Mouse (Mus musculus): ENCODE data around the gene Rufy3. TPM values are rescaled to one million over a fixed set of nuclear protein-coding genes. Genes with fewer than 3 reads are reported as not detected.

Rufy3 gene
- polyA plus RNA-seq, 1 experiment from 2014 or later = 20.9 TPM

GRCm38 (mm10) chr5:88584061-88584460 is 19.2 kb downstream of the Rufy3 start:
- peaks cover 16% of the 10 kb centered on the region for H3K4me1 ChIP-seq (replicated peaks)
- 64% methylated on average over 9 of the region's 9 CpGs for WGBS

GRCm38 (mm10) chr5:88586407-88587174 is 21.8 kb downstream of the Rufy3 start:
- peak overlapping the region; percentile 55; the same call in 1 of the 2 replicates for H3K27ac ChIP-seq
- H3K4me3 ChIP-seq (replicated peaks) = no peak overlapping the region
- peaks cover 16% of the 10 kb centered on the region for H3K4me1 ChIP-seq (replicated peaks)
- no peaks in the 10 kb centered on the region for H3K36me3 ChIP-seq
- no peak overlapping the region for H3K9ac ChIP-seq
- no peaks in the 10 kb centered on the region for H3K27me3 ChIP-seq (replicated peaks)
- WGBS = 69% methylated on average over 7 of the region's 7 CpGs
- H3K4me2 ChIP-seq (replicated peaks) = no peak overlapping the region
- no peaks in the 10 kb centered on the region for H3K9me3 ChIP-seq
- peak; percentile 21; the same call in 1 of the 2 replicates for ATAC-seq

More at GRCm38 (mm10) chr5:88584061-88584460, 19.2 kb downstream of the Rufy3 start:
- H3K36me3 ChIP-seq = no peaks in the 10 kb centered on the region
- 0 out of 2 replicates have a peak overlapping the region, but pooled peaks have one; percentile 14 for H3K4me2 ChIP-seq (replicated peaks)
- no peak for ATAC-seq
- H3K27me3 ChIP-seq (replicated peaks) = no peaks in the 10 kb centered on the region
- H3K4me3 ChIP-seq (replicated peaks) = no peak overlapping the region; the same call in 1 of the 2 replicates
- H3K9ac ChIP-seq = no peak overlapping the region
- H3K9me3 ChIP-seq = no peaks in the 10 kb centered on the region
- no peak overlapping the region for H3K27ac ChIP-seq

GRCm38 (mm10) chr5:88587211-88587934 is 22.5 kb downstream of the Rufy3 start:
- no peaks in the 10 kb centered on the region for H3K27me3 ChIP-seq (replicated peaks)
- no peak overlapping the region for H3K9ac ChIP-seq

GRCm38 (mm10) chr5:88588481-88588880 is 23.6 kb downstream of the Rufy3 start:
- H3K36me3 ChIP-seq = no peaks in the 10 kb centered on the region
- no peak overlapping the region for H3K4me3 ChIP-seq (replicated peaks)
- H3K4me2 ChIP-seq (replicated peaks) = no peak overlapping the region
- H3K9ac ChIP-seq = no peak overlapping the region
- no peak for ATAC-seq
- no peaks in the 10 kb centered on the region for H3K27me3 ChIP-seq (replicated peaks)
- no peak overlapping the region for H3K27ac ChIP-seq
- no peaks in the 10 kb centered on the region for H3K9me3 ChIP-seq
- H3K4me1 ChIP-seq (replicated peaks) = peaks cover 19% of the 10 kb centered on the region
- 63% methylated on average over 5 of the region's 5 CpGs for WGBS

More at GRCm38 (mm10) chr5:88587211-88587934, 22.5 kb downstream of the Rufy3 start:
- no peak overlapping the region for H3K4me3 ChIP-seq (replicated peaks)
- WGBS = 35% methylated on average over 13 of the region's 13 CpGs
- H3K36me3 ChIP-seq = no peaks in the 10 kb centered on the region
- H3K4me2 ChIP-seq (replicated peaks) = peak overlapping the region; percentile 32
- peak overlapping the region; percentile 55; the same call in 1 of the 2 replicates for H3K27ac ChIP-seq
- no peaks in the 10 kb centered on the region for H3K9me3 ChIP-seq
- peaks cover 16% of the 10 kb centered on the region for H3K4me1 ChIP-seq (replicated peaks)
- ATAC-seq = peak; percentile 95

GRCm38 (mm10) chr5:88593421-88594172 is 28.8 kb downstream of the Rufy3 start:
- Histone ChIP-seq H3K4me1 (replicated peaks) (peaks cover 6% of the 10 kb centered on the region), H3K36me3 (no peaks in the 10 kb centered on the region), H3K4me2 (replicated peaks) (peak overlapping the region; percentile 22), H3K27ac (peak overlapping the region; percentile 64), H3K4me3 (replicated peaks) (peak overlapping the region; percentile 8), H3K9ac (no peak overlapping the region), H3K27me3 (replicated peaks) (no peaks in the 10 kb centered on the region), H3K9me3 (no peaks in the 10 kb centered on the region)
- peak; percentile 91 for ATAC-seq
- 65% methylated on average over 13 of the region's 13 CpGs for WGBS

- H3K9me3 ChIP-seq = no peaks in the 10 kb centered on the region
- 67% methylated on average over 7 of the region's 7 CpGs for WGBS
- H3K9ac ChIP-seq = no peak overlapping the region
- H3K4me3 ChIP-seq (replicated peaks) = peak overlapping the region; percentile 8
- peak; percentile 78 for ATAC-seq
- H3K36me3 ChIP-seq = no peaks in the 10 kb centered on the region
- peak overlapping the region; percentile 64 for H3K27ac ChIP-seq
- no peaks in the 10 kb centered on the region for H3K27me3 ChIP-seq (replicated peaks)
- H3K4me2 ChIP-seq (replicated peaks) = peak overlapping the region; percentile 22
- peaks cover 6% of the 10 kb centered on the region for H3K4me1 ChIP-seq (replicated peaks)
These were observed 29.3 kb downstream of the Rufy3 start for GRCm38 (mm10) chr5:88594173-88594569.

GRCm38 (mm10) chr5:88595537-88596455 is 31.0 kb downstream of the Rufy3 start:
- no peak overlapping the region for H3K4me2 ChIP-seq (replicated peaks)
- H3K27me3 ChIP-seq (replicated peaks) = no peaks in the 10 kb centered on the region
- no peaks in the 10 kb centered on the region for H3K9me3 ChIP-seq
- H3K36me3 ChIP-seq = no peaks in the 10 kb centered on the region
- H3K27ac ChIP-seq = no peak overlapping the region
- H3K4me1 ChIP-seq (replicated peaks) = peaks cover 6% of the 10 kb centered on the region
- WGBS = 60% methylated on average over 5 of the region's 5 CpGs
- H3K9ac ChIP-seq = no peak overlapping the region
- no peak for ATAC-seq
- no peak overlapping the region for H3K4me3 ChIP-seq (replicated peaks)

- no peaks in the 10 kb centered on the region for H3K36me3 ChIP-seq
- no peaks in the 10 kb centered on the region for H3K27me3 ChIP-seq (replicated peaks)
- no peaks in the 10 kb centered on the region for H3K9me3 ChIP-seq
- no peak for ATAC-seq
- no peak overlapping the region for H3K27ac ChIP-seq
- H3K4me1 ChIP-seq (replicated peaks) = peaks cover 3% of the 10 kb centered on the region; the same call in 1 of the 2 replicates
- H3K4me2 ChIP-seq (replicated peaks) = no peak overlapping the region
- 90% methylated on average over 6 of the region's 6 CpGs for WGBS
- H3K4me3 ChIP-seq (replicated peaks) = no peak overlapping the region
- no peak overlapping the region for H3K9ac ChIP-seq
These were observed 34.1 kb downstream of the Rufy3 start for GRCm38 (mm10) chr5:88598961-88599360.

GRCm38 (mm10) chr5:88602030-88602429 is 37.2 kb downstream of the Rufy3 start:
- Histone ChIP-seq H3K27me3 (replicated peaks) (no peaks in the 10 kb centered on the region), H3K9me3 (no peaks in the 10 kb centered on the region), H3K4me2 (replicated peaks) (no peak overlapping the region), H3K9ac (no peak overlapping the region), H3K4me3 (replicated peaks) (no peak overlapping the region), H3K4me1 (replicated peaks) (no peaks in the 10 kb centered on the region), H3K27ac (no peak overlapping the region), H3K36me3 (no peaks in the 10 kb centered on the region)
- WGBS = 70% methylated on average over 2 of the region's 2 CpGs
- ATAC-seq = no peak

GRCm38 (mm10) chr5:88602713-88603112 is 37.9 kb downstream of the Rufy3 start:
- H3K27me3 ChIP-seq (replicated peaks) = no peaks in the 10 kb centered on the region
- H3K4me3 ChIP-seq (replicated peaks) = no peak overlapping the region

GRCm38 (mm10) chr5:88604046-88604445 is 39.2 kb downstream of the Rufy3 start:
- ATAC-seq = no peak

More at GRCm38 (mm10) chr5:88602713-88603112, 37.9 kb downstream of the Rufy3 start:
- Histone ChIP-seq H3K27ac (no peak overlapping the region), H3K4me1 (replicated peaks) (no peaks in the 10 kb centered on the region), H3K9ac (no peak overlapping the region), H3K4me2 (replicated peaks) (no peak overlapping the region), H3K36me3 (no peaks in the 10 kb centered on the region), H3K9me3 (no peaks in the 10 kb centered on the region)
- WGBS = 81% methylated on average over 3 of the region's 3 CpGs
- no peak for ATAC-seq

More at GRCm38 (mm10) chr5:88604046-88604445, 39.2 kb downstream of the Rufy3 start:
- no peak overlapping the region for H3K4me2 ChIP-seq (replicated peaks)
- no peaks in the 10 kb centered on the region for H3K4me1 ChIP-seq (replicated peaks)
- no peak overlapping the region for H3K9ac ChIP-seq
- H3K9me3 ChIP-seq = no peaks in the 10 kb centered on the region
- H3K27me3 ChIP-seq (replicated peaks) = no peaks in the 10 kb centered on the region
- H3K36me3 ChIP-seq = no peaks in the 10 kb centered on the region
- H3K4me3 ChIP-seq (replicated peaks) = no peak overlapping the region
- 90% methylated on average over 3 of the region's 3 CpGs for WGBS
- no peak overlapping the region for H3K27ac ChIP-seq

Measured in intestine, embryonic 15.5 days (tissue).